Mouse (Mus musculus): ENCODE results near the gene Gm14180. TPM values are rescaled to one million over a fixed set of nuclear protein-coding genes. Genes with fewer than 3 reads are reported as not detected.

Gene Gm14180
- polyA plus RNA-seq (2015; fragmentation: Illumina TruSeq; extraction: RNeasy Lipid Tissue Mini Kit (QIAGEN cat#74804); ENCODE audit: insufficient read depth, low replicate concordance), result not detected

DNA sequence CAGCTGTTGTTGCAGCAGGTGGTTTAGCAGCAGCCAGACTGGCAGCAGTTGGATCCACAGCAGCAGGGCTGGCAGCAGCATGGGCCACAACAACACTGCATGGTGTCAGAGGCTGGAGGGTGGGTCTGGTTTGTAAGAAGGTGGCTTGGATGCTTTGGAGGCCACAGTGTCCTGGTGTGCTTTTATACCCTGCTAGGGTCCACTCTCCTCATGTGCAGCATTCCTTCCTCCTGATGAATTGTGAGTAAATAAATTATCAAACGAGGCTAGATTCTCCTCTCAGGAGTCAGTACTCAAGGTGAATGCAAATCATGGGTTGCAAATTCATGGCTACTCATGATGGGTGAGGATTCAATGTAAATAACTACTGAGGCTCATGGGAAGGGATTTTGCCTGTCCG lies at the start of gene Gm14180:
Gene Gm14180 (minus strand): TSS at position 101 of the 400 bp plus-strand sequence.

GRCm38 (mm10) chr11:99780604-99781003 lies 46.5 kb upstream of the Gm14180 start, which contains the start of gene Krtap4-8:
Krtap4-8 (minus strand) TSS chr11:99780704.

DNA sequence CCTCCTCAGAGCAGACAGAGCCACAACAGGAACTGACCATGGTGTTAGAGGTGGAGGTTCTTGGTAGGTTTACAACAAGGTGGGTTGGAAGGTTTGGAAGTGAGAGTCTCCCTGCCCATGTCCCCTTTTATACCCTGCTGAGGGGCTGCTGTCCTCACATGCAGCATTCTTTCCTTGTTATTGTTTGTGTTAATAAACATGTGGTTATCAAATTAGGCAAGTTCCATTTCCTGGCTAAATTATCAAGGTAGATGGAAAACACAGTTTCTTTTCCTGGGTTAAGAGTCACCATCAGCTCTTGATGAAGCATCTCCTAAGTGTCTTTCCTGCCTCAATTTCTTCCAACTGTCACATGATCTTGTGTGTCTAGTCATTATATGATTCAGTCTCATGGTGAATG lies 38.7 kb upstream of the Gm14180 start, which contains the start of gene Gm11595:
Gene Gm11595 (minus strand): TSS at position 101 of the 400 bp plus-strand sequence.

DNA sequence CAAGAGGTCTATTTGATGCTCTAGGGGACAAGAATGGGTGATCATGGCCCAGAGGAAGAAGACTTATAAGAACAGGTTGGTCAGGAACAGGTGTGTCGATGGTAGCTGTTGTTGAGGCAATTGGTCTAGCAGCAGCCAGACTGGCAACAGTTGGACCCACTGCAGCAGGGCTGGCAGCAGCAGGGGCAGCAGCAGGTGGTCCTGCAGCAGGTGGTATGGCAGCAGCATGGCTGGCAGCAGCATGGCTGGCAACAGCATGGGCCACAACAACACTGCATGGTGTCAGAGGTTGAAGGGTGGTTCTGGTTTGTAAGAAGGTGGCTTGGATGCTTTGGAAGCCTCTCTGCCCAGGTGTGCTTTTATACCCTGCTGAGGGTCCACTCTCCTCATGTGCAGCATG lies 43.6 kb downstream of the Gm14180 start, which contains the start of gene Gm14190:
Gene Gm14190 (minus strand): TSS at position 278 of the 400 bp plus-strand sequence.

Other genes starting within 250 kb of the Gm14180 start
- not detected for gene Krt23, start 241.2 kb downstream of the Gm14180 start, polyA plus RNA-seq (2015; fragmentation: Illumina TruSeq; extraction: RNeasy Lipid Tissue Mini Kit (QIAGEN cat#74804); ENCODE audit: insufficient read depth, low replicate concordance)
- gene Krt39, start 213.0 kb downstream of the Gm14180 start, polyA plus RNA-seq (2015; fragmentation: Illumina TruSeq; extraction: RNeasy Lipid Tissue Mini Kit (QIAGEN cat#74804); ENCODE audit: insufficient read depth, low replicate concordance), result not detected
- gene Krt40, start 191.1 kb downstream of the Gm14180 start, polyA plus RNA-seq (2015; fragmentation: Illumina TruSeq; extraction: RNeasy Lipid Tissue Mini Kit (QIAGEN cat#74804); ENCODE audit: insufficient read depth, low replicate concordance), result not detected
- not detected for gene Krtap3-3, start 183.4 kb downstream of the Gm14180 start, polyA plus RNA-seq (2015; fragmentation: Illumina TruSeq; extraction: RNeasy Lipid Tissue Mini Kit (QIAGEN cat#74804); ENCODE audit: insufficient read depth, low replicate concordance)
- not detected for gene Krtap3-2, start 177.4 kb downstream of the Gm14180 start, polyA plus RNA-seq (2015; fragmentation: Illumina TruSeq; extraction: RNeasy Lipid Tissue Mini Kit (QIAGEN cat#74804); ENCODE audit: insufficient read depth, low replicate concordance)
- not detected for gene Gm11939, start 174.8 kb downstream of the Gm14180 start, polyA plus RNA-seq (2015; fragmentation: Illumina TruSeq; extraction: RNeasy Lipid Tissue Mini Kit (QIAGEN cat#74804); ENCODE audit: insufficient read depth, low replicate concordance)
- not detected for gene Krtap3-1, start 167.7 kb downstream of the Gm14180 start, polyA plus RNA-seq (2015; fragmentation: Illumina TruSeq; extraction: RNeasy Lipid Tissue Mini Kit (QIAGEN cat#74804); ENCODE audit: insufficient read depth, low replicate concordance)
- not detected for gene Krtap1-5, start 153.3 kb downstream of the Gm14180 start, polyA plus RNA-seq (2015; fragmentation: Illumina TruSeq; extraction: RNeasy Lipid Tissue Mini Kit (QIAGEN cat#74804); ENCODE audit: insufficient read depth, low replicate concordance)
- gene Krtap1-4, start 150.6 kb downstream of the Gm14180 start, polyA plus RNA-seq (2015; fragmentation: Illumina TruSeq; extraction: RNeasy Lipid Tissue Mini Kit (QIAGEN cat#74804); ENCODE audit: insufficient read depth, low replicate concordance), result not detected
- gene Krtap1-3, start 143.0 kb downstream of the Gm14180 start, polyA plus RNA-seq (2015; fragmentation: Illumina TruSeq; extraction: RNeasy Lipid Tissue Mini Kit (QIAGEN cat#74804); ENCODE audit: insufficient read depth, low replicate concordance), result not detected
- not detected for gene Krtap9-3, start 136.2 kb downstream of the Gm14180 start, polyA plus RNA-seq (2015; fragmentation: Illumina TruSeq; extraction: RNeasy Lipid Tissue Mini Kit (QIAGEN cat#74804); ENCODE audit: insufficient read depth, low replicate concordance)
- gene Gm11938, start 131.0 kb downstream of the Gm14180 start, polyA plus RNA-seq (2015; fragmentation: Illumina TruSeq; extraction: RNeasy Lipid Tissue Mini Kit (QIAGEN cat#74804); ENCODE audit: insufficient read depth, low replicate concordance), result not detected
- gene Gm11937, start 124.1 kb downstream of the Gm14180 start, polyA plus RNA-seq (2015; fragmentation: Illumina TruSeq; extraction: RNeasy Lipid Tissue Mini Kit (QIAGEN cat#74804); ENCODE audit: insufficient read depth, low replicate concordance), result not detected
- not detected for gene Krtap2-4, start 119.4 kb downstream of the Gm14180 start, polyA plus RNA-seq (2015; fragmentation: Illumina TruSeq; extraction: RNeasy Lipid Tissue Mini Kit (QIAGEN cat#74804); ENCODE audit: insufficient read depth, low replicate concordance)
- gene Gm11562, start 113.9 kb downstream of the Gm14180 start, polyA plus RNA-seq (2015; fragmentation: Illumina TruSeq; extraction: RNeasy Lipid Tissue Mini Kit (QIAGEN cat#74804); ENCODE audit: insufficient read depth, low replicate concordance), result not detected
- gene Krtap4-1, start 106.1 kb downstream of the Gm14180 start, polyA plus RNA-seq (2015; fragmentation: Illumina TruSeq; extraction: RNeasy Lipid Tissue Mini Kit (QIAGEN cat#74804); ENCODE audit: insufficient read depth, low replicate concordance), result not detected
- gene Krtap4-2, start 99.2 kb downstream of the Gm14180 start, polyA plus RNA-seq (2015; fragmentation: Illumina TruSeq; extraction: RNeasy Lipid Tissue Mini Kit (QIAGEN cat#74804); ENCODE audit: insufficient read depth, low replicate concordance), result not detected
- gene Krtap4-7, start 90.2 kb downstream of the Gm14180 start, polyA plus RNA-seq (2015; fragmentation: Illumina TruSeq; extraction: RNeasy Lipid Tissue Mini Kit (QIAGEN cat#74804); ENCODE audit: insufficient read depth, low replicate concordance), result not detected
- gene Gm11555, start 84.1 kb downstream of the Gm14180 start, polyA plus RNA-seq (2015; fragmentation: Illumina TruSeq; extraction: RNeasy Lipid Tissue Mini Kit (QIAGEN cat#74804); ENCODE audit: insufficient read depth, low replicate concordance), result not detected
- gene Gm11563, start 75.3 kb downstream of the Gm14180 start, polyA plus RNA-seq (2015; fragmentation: Illumina TruSeq; extraction: RNeasy Lipid Tissue Mini Kit (QIAGEN cat#74804); ENCODE audit: insufficient read depth, low replicate concordance), result not detected
- not detected for gene Krtap4-6, start 68.3 kb downstream of the Gm14180 start, polyA plus RNA-seq (2015; fragmentation: Illumina TruSeq; extraction: RNeasy Lipid Tissue Mini Kit (QIAGEN cat#74804); ENCODE audit: insufficient read depth, low replicate concordance)
- not detected for gene Gm14190, start 43.5 kb downstream of the Gm14180 start, polyA plus RNA-seq (2015; fragmentation: Illumina TruSeq; extraction: RNeasy Lipid Tissue Mini Kit (QIAGEN cat#74804); ENCODE audit: insufficient read depth, low replicate concordance)
- not detected for gene Gm11595, start 38.6 kb upstream of the Gm14180 start, polyA plus RNA-seq (2015; fragmentation: Illumina TruSeq; extraction: RNeasy Lipid Tissue Mini Kit (QIAGEN cat#74804); ENCODE audit: insufficient read depth, low replicate concordance)
- gene Krtap4-8, start 46.4 kb upstream of the Gm14180 start, polyA plus RNA-seq (2015; fragmentation: Illumina TruSeq; extraction: RNeasy Lipid Tissue Mini Kit (QIAGEN cat#74804); ENCODE audit: insufficient read depth, low replicate concordance), result not detected
- not detected for gene Krtap4-9, start 50.9 kb upstream of the Gm14180 start, polyA plus RNA-seq (2015; fragmentation: Illumina TruSeq; extraction: RNeasy Lipid Tissue Mini Kit (QIAGEN cat#74804); ENCODE audit: insufficient read depth, low replicate concordance)
- gene Gm11596, start 59.2 kb upstream of the Gm14180 start, polyA plus RNA-seq (2015; fragmentation: Illumina TruSeq; extraction: RNeasy Lipid Tissue Mini Kit (QIAGEN cat#74804); ENCODE audit: insufficient read depth, low replicate concordance), result not detected
- not detected for gene Gm11569, start 64.6 kb upstream of the Gm14180 start, polyA plus RNA-seq (2015; fragmentation: Illumina TruSeq; extraction: RNeasy Lipid Tissue Mini Kit (QIAGEN cat#74804); ENCODE audit: insufficient read depth, low replicate concordance)
- not detected for gene Gm11554, start 70.2 kb upstream of the Gm14180 start, polyA plus RNA-seq (2015; fragmentation: Illumina TruSeq; extraction: RNeasy Lipid Tissue Mini Kit (QIAGEN cat#74804); ENCODE audit: insufficient read depth, low replicate concordance)
- gene Krtap4-13, start 75.6 kb upstream of the Gm14180 start, polyA plus RNA-seq (2015; fragmentation: Illumina TruSeq; extraction: RNeasy Lipid Tissue Mini Kit (QIAGEN cat#74804); ENCODE audit: insufficient read depth, low replicate concordance), result not detected
- not detected for gene Gm11564, start 81.4 kb upstream of the Gm14180 start, polyA plus RNA-seq (2015; fragmentation: Illumina TruSeq; extraction: RNeasy Lipid Tissue Mini Kit (QIAGEN cat#74804); ENCODE audit: insufficient read depth, low replicate concordance)
- gene 2300003K06Rik, start 103.8 kb upstream of the Gm14180 start, polyA plus RNA-seq (2015; fragmentation: Illumina TruSeq; extraction: RNeasy Lipid Tissue Mini Kit (QIAGEN cat#74804); ENCODE audit: insufficient read depth, low replicate concordance), result not detected
- gene Krtap4-16, start 117.3 kb upstream of the Gm14180 start, polyA plus RNA-seq (2015; fragmentation: Illumina TruSeq; extraction: RNeasy Lipid Tissue Mini Kit (QIAGEN cat#74804); ENCODE audit: insufficient read depth, low replicate concordance), result not detected
- gene Gm11568, start 123.6 kb upstream of the Gm14180 start, polyA plus RNA-seq (2015; fragmentation: Illumina TruSeq; extraction: RNeasy Lipid Tissue Mini Kit (QIAGEN cat#74804); ENCODE audit: insufficient read depth, low replicate concordance), result not detected
- gene Gm11559, start 130.2 kb upstream of the Gm14180 start, polyA plus RNA-seq (2015; fragmentation: Illumina TruSeq; extraction: RNeasy Lipid Tissue Mini Kit (QIAGEN cat#74804); ENCODE audit: insufficient read depth, low replicate concordance), result not detected
- gene Krtap9-1, start 139.1 kb upstream of the Gm14180 start, polyA plus RNA-seq (2015; fragmentation: Illumina TruSeq; extraction: RNeasy Lipid Tissue Mini Kit (QIAGEN cat#74804); ENCODE audit: insufficient read depth, low replicate concordance), result not detected
- not detected for gene Gm11567, start 144.9 kb upstream of the Gm14180 start, polyA plus RNA-seq (2015; fragmentation: Illumina TruSeq; extraction: RNeasy Lipid Tissue Mini Kit (QIAGEN cat#74804); ENCODE audit: insufficient read depth, low replicate concordance)
- not detected for gene Krtap31-1, start 173.6 kb upstream of the Gm14180 start, polyA plus RNA-seq (2015; fragmentation: Illumina TruSeq; extraction: RNeasy Lipid Tissue Mini Kit (QIAGEN cat#74804); ENCODE audit: insufficient read depth, low replicate concordance)
- gene Gm11565, start 180.5 kb upstream of the Gm14180 start, polyA plus RNA-seq (2015; fragmentation: Illumina TruSeq; extraction: RNeasy Lipid Tissue Mini Kit (QIAGEN cat#74804); ENCODE audit: insufficient read depth, low replicate concordance), result not detected
- not detected for gene Krtap31-2, start 202.0 kb upstream of the Gm14180 start, polyA plus RNA-seq (2015; fragmentation: Illumina TruSeq; extraction: RNeasy Lipid Tissue Mini Kit (QIAGEN cat#74804); ENCODE audit: insufficient read depth, low replicate concordance)
- gene Krtap9-5, start 214.2 kb upstream of the Gm14180 start, polyA plus RNA-seq (2015; fragmentation: Illumina TruSeq; extraction: RNeasy Lipid Tissue Mini Kit (QIAGEN cat#74804); ENCODE audit: insufficient read depth, low replicate concordance), result not detected
- gene Krtap29-1, start 244.8 kb upstream of the Gm14180 start, polyA plus RNA-seq (2015; fragmentation: Illumina TruSeq; extraction: RNeasy Lipid Tissue Mini Kit (QIAGEN cat#74804); ENCODE audit: insufficient read depth, low replicate concordance), result not detected

Measured in spleen, adult 10 weeks (tissue).